Mouse (Mus musculus): ENCODE data around the gene St6galnac4. TPM values are rescaled to one million over a fixed set of nuclear protein-coding genes. Genes with fewer than 3 reads are reported as not detected.
A peak's percentile ranks its signal among the peaks of the same experiment; 100 is the strongest.

Gene St6galnac4
- polyA plus RNA-seq, 1 experiment, result 9.6 TPM

GRCm38 (mm10) chr2:32644083-32644482 lies 57.2 kb downstream of the St6galnac4 start:
- Histone ChIP-seq H3K27ac (ENCODE audit: insufficient read depth, low read depth, low read length) (no peak overlapping the region), H3K36me3 (ENCODE audit: control insufficient read depth, insufficient read depth, low read length) (no peaks in the 10 kb centered on the region), H3K27me3 (ENCODE audit: control insufficient read depth, insufficient read depth, low read length) (no peaks in the 10 kb centered on the region), H3K4me1 (ENCODE audit: control insufficient read depth, insufficient read depth, insufficient read length, low read length) (no peaks in the 10 kb centered on the region; the same call in 1 of the 2 replicates), H3K4me3 (ENCODE audit: low read depth, low read length) (no peak overlapping the region)
- TF ChIP-seq CTCF (IDR thresholded peaks at IDR 0.05; ENCODE audit: extremely low read depth, insufficient read length, insufficient replicate concordance, low read depth, low read length), result no peak
- TF ChIP-seq POLR2A (IDR thresholded peaks at IDR 0.05; ENCODE audit: low read depth, low read length), result no peak
- 67% methylated on average over 9 of the region's 9 CpGs for WGBS

GRCm38 (mm10) chr2:32644799-32645475 lies 58.0 kb downstream of the St6galnac4 start:
- no peaks in the 10 kb centered on the region for H3K36me3 ChIP-seq (ENCODE audit: control insufficient read depth, insufficient read depth, low read length)
- H3K4me3 ChIP-seq (ENCODE audit: low read depth, low read length), result no peak overlapping the region
- TF ChIP-seq CTCF (IDR thresholded peaks at IDR 0.05; ENCODE audit: extremely low read depth, insufficient read length, insufficient replicate concordance, low read depth, low read length), result no peak
- TF ChIP-seq POLR2A (IDR thresholded peaks at IDR 0.05; ENCODE audit: low read depth, low read length), result no peak
- WGBS, result 86% methylated on average over 8 of the region's 8 CpGs
- H3K27ac ChIP-seq (ENCODE audit: insufficient read depth, low read depth, low read length), result no peak overlapping the region
- H3K27me3 ChIP-seq (ENCODE audit: control insufficient read depth, insufficient read depth, low read length), result no peaks in the 10 kb centered on the region
- H3K4me1 ChIP-seq (ENCODE audit: control insufficient read depth, insufficient read depth, insufficient read length, low read length), result no peaks in the 10 kb centered on the region; the same call in 1 of the 2 replicates

GRCm38 (mm10) chr2:32645647-32646046 lies 58.8 kb downstream of the St6galnac4 start:
- WGBS, result 81% methylated on average over 3 of the region's 3 CpGs
- no peaks in the 10 kb centered on the region; the same call in 1 of the 2 replicates for H3K4me1 ChIP-seq (ENCODE audit: control insufficient read depth, insufficient read depth, insufficient read length, low read length)
- no peak for TF ChIP-seq CTCF (IDR thresholded peaks at IDR 0.05; ENCODE audit: extremely low read depth, insufficient read length, insufficient replicate concordance, low read depth, low read length)
- TF ChIP-seq POLR2A (IDR thresholded peaks at IDR 0.05; ENCODE audit: low read depth, low read length), result no peak

GRCm38 (mm10) chr2:32646379-32647056 lies 59.6 kb downstream of the St6galnac4 start, which contains the start of gene Eng:
Gene Eng (plus strand): TSS chr2:32646595.
- H3K36me3 ChIP-seq (ENCODE audit: control insufficient read depth, insufficient read depth, low read length), result no peaks in the 10 kb centered on the region
- no peak for TF ChIP-seq CTCF (IDR thresholded peaks at IDR 0.05; ENCODE audit: extremely low read depth, insufficient read length, insufficient replicate concordance, low read depth, low read length)
- peak; percentile 23; the same call in 1 of the 2 replicates for TF ChIP-seq POLR2A (IDR thresholded peaks at IDR 0.05; ENCODE audit: low read depth, low read length)
- H3K4me1 ChIP-seq (ENCODE audit: control insufficient read depth, insufficient read depth, insufficient read length, low read length), result no peaks in the 10 kb centered on the region; the same call in 1 of the 2 replicates
- 60% methylated on average over 31 of the region's 31 CpGs for WGBS
- H3K27me3 ChIP-seq (ENCODE audit: control insufficient read depth, insufficient read depth, low read length), result no peaks in the 10 kb centered on the region
- H3K4me3 ChIP-seq (ENCODE audit: low read depth, low read length), result peak within 1 kb of the TSS; percentile 68
- peak within 1 kb of the TSS; percentile 86 for H3K27ac ChIP-seq (ENCODE audit: insufficient read depth, low read depth, low read length)

More at GRCm38 (mm10) chr2:32645647-32646046, 58.8 kb downstream of the St6galnac4 start:
- no peaks in the 10 kb centered on the region for H3K27me3 ChIP-seq (ENCODE audit: control insufficient read depth, insufficient read depth, low read length)
- peak overlapping the region; percentile 13 for H3K27ac ChIP-seq (ENCODE audit: insufficient read depth, low read depth, low read length)
- H3K36me3 ChIP-seq (ENCODE audit: control insufficient read depth, insufficient read depth, low read length), result no peaks in the 10 kb centered on the region
- no peak overlapping the region for H3K4me3 ChIP-seq (ENCODE audit: low read depth, low read length)

- Histone ChIP-seq H3K4me1 (ENCODE audit: control insufficient read depth, insufficient read depth, insufficient read length, low read length) (no peaks in the 10 kb centered on the region; the same call in 1 of the 2 replicates), H3K4me3 (ENCODE audit: low read depth, low read length) (peak overlapping the region; percentile 35), H3K36me3 (ENCODE audit: control insufficient read depth, insufficient read depth, low read length) (no peaks in the 10 kb centered on the region), H3K27ac (ENCODE audit: insufficient read depth, low read depth, low read length) (peak overlapping the region; percentile 86), H3K27me3 (ENCODE audit: control insufficient read depth, insufficient read depth, low read length) (no peaks in the 10 kb centered on the region)
- TF ChIP-seq POLR2A (IDR thresholded peaks at IDR 0.05; ENCODE audit: low read depth, low read length) (no peak), CTCF (IDR thresholded peaks at IDR 0.05; ENCODE audit: extremely low read depth, insufficient read length, insufficient replicate concordance, low read depth, low read length) (no peak)
- 72% methylated on average over 7 of the region's 7 CpGs for WGBS
These were observed 60.5 kb downstream of the St6galnac4 start for GRCm38 (mm10) chr2:32647366-32647765.

Other genes with a start within 250 kb of the St6galnac4 start
- 121 and 275 TPM in 2 replicates for gene Ciz1, start 234.8 kb upstream of the St6galnac4 start, polyA plus RNA-seq (2012; rRNA removed)
- 248 and 480 TPM in 2 replicates for gene Dnm1, start 233.8 kb upstream of the St6galnac4 start, polyA plus RNA-seq (2012; rRNA removed)
- gene 1110008P14Rik, start 205.2 kb upstream of the St6galnac4 start, polyA plus RNA-seq (2012; rRNA removed), result 117 and 134 TPM in 2 replicates
- 5.5 and 5.8 TPM in 2 replicates for gene Lcn2, start 198.8 kb upstream of the St6galnac4 start, polyA plus RNA-seq (2012; rRNA removed)
- 22.3 and 32.6 TPM in 2 replicates for gene Ptges2, start 191.2 kb upstream of the St6galnac4 start, polyA plus RNA-seq (2012; rRNA removed)
- gene Naif1, start 136.6 kb upstream of the St6galnac4 start, polyA plus RNA-seq (2012; rRNA removed), result 2.4 and 4.4 TPM in 2 replicates
- gene Slc25a25, start 135.7 kb upstream of the St6galnac4 start, polyA plus RNA-seq (2012; rRNA removed), result 12.5 and 27.0 TPM in 2 replicates
- 55.2 and 96.2 TPM in 2 replicates for gene Fam102a, start 51.8 kb upstream of the St6galnac4 start, polyA plus RNA-seq (2012; rRNA removed)
- gene Dpm2, start 16.2 kb upstream of the St6galnac4 start, polyA plus RNA-seq (2012; rRNA removed), result 49.3 and 87.5 TPM in 2 replicates
- gene Pip5kl1, start 12.3 kb upstream of the St6galnac4 start, polyA plus RNA-seq (2012; rRNA removed), result 0.15 and 0.25 TPM in 2 replicates
- not detected in 2 replicates for gene 9430097D07Rik, start 11.4 kb upstream of the St6galnac4 start, polyA plus RNA-seq (2012; rRNA removed)
- gene St6galnac6, start 12.6 kb downstream of the St6galnac4 start, polyA plus RNA-seq (2012; rRNA removed), result 12.5 and 18.2 TPM in 2 replicates
- gene Ak1, start 34.7 kb downstream of the St6galnac4 start, polyA plus RNA-seq (2012; rRNA removed), result 3.4 and 3.7 TPM in 2 replicates
- 36.8 and 54.4 TPM in 2 replicates for gene Eng, start 59.5 kb downstream of the St6galnac4 start, polyA plus RNA-seq (2012; rRNA removed)
- gene Fpgs, start 117.0 kb downstream of the St6galnac4 start, polyA plus RNA-seq (2012; rRNA removed), result 25.6 and 26.0 TPM in 2 replicates
- gene Cdk9, start 126.0 kb downstream of the St6galnac4 start, polyA plus RNA-seq (2012; rRNA removed), result 41.9 and 89.9 TPM in 2 replicates
- 10.9 and 25.3 TPM in 2 replicates for gene Sh2d3c, start 134.0 kb downstream of the St6galnac4 start, polyA plus RNA-seq (2012; rRNA removed)
- gene 6330409D20Rik, start 153.9 kb downstream of the St6galnac4 start, polyA plus RNA-seq (2012; rRNA removed), result not detected in 2 replicates
- 86.2 and 133 TPM in 2 replicates for gene Tor2a, start 170.1 kb downstream of the St6galnac4 start, polyA plus RNA-seq (2012; rRNA removed)
- gene Ttc16, start 188.5 kb downstream of the St6galnac4 start, polyA plus RNA-seq (2012; rRNA removed), result 1.0 and 2.3 TPM in 2 replicates
- gene Ptrh1, start 188.7 kb downstream of the St6galnac4 start, polyA plus RNA-seq (2012; rRNA removed), result 28.4 and 65.8 TPM in 2 replicates
- 0.06 TPM in 1 of 2 replicates, not detected in the other for gene Cfap157, start 197.3 kb downstream of the St6galnac4 start, polyA plus RNA-seq (2012; rRNA removed)